Mouse (Mus musculus) left cerebral cortex, adult 8-10 months (tissue): ENCODE measurements around the gene Fxyd1. TPM values are rescaled to one million over a fixed set of nuclear protein-coding genes. Genes with fewer than 3 reads are reported as not detected.

Source experiments
- DNase-seq, 2 experiments: peaks; one replicate each; pipeline ENCODE4 v3.0.0; 2022; ENCODE audit warnings: low spot score in 2 of 2
- total RNA-seq, 4 experiments: library from RNA; stranded (reverse); gene quantifications; 2 replicates each; pipeline ENCODE4 v1.2.4; 2022

Fxyd1 gene
- total RNA-seq, result 100 to 1,000 TPM in 2 of 4 experiments, 10 to 100 TPM in 2; 57.6 to 144 (median 110) TPM

DNA sequence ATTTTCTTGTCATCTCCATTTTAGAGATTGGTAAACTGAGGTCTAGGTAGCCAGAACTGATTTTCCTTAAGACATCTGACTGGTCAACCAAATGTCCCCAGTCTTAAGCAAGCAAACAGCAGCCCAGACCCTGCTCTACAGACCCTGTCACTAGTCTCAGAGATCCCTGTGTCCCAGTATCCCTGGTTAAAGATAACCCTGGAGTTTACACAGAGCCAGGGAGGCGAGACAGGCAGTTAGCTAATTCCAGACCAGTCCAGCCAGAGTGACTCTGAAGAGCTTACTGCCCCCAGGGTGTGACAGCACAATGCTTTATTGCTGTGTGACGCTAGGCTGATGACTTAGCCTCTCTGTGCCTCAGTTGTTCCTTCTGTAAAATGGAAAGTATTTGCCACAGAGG is at the start of gene Fxyd1:
TSS of gene Fxyd1 (minus strand) at position 129 of the 400 bp plus-strand sequence.
- no peak for DNase-seq

DNA sequence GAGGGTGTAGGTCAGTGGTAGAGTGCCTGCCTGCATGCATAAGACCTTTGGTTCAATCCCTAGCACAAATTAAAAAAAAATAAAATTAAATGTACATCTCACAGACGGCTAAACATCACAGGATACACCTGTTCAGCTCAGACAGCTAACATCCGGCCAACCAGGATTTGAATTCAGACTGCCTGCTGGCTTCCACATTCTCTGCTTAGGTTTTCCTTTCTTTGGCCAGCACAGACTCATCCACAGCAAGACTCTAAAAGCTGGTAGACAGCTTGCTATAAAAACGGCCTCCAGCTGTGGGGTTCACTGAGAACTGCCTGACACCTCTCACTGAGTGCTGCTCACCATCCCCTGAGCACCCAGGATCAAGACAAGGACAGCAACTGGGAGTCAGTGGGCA is 49.2 kb upstream of the Fxyd1 start:
- no peak for DNase-seq

DNA sequence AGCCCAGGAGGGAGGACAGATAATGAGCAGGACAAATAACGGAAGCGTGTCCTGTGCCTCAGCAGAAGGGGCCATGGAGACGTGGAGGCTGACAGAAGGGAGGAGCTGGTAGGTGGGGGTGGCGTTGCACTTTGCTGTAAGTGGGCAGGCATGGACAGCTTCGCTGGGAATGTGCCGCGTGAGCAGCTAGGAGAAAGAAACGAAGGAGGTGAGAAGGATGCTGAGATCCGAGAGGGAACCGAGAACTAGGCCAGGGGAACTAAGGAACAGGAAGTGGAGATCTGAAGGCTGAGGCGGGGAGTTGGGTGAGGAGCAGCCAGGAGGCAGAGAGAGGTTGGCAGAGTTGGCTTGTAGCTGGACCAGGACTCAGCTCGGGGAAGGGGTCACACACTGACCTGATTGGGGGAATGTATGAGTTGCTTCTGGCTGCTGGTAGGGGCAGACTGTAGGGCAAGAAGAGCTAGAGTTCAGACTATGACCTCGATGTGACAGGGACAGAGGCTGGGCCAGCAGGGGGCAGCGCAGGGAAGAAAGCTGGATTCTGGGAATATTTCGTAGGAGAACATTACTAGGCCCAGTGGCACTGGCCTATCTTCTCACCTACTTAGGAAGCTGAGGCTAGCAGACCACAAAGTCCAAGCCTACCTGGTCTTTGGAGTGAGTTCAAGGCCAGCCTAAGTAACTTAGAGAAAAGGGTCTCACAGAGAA is 48.2 kb upstream of the Fxyd1 start:
- DNase-seq, result peak in 1 of 2 experiments; percentile 69

DNA sequence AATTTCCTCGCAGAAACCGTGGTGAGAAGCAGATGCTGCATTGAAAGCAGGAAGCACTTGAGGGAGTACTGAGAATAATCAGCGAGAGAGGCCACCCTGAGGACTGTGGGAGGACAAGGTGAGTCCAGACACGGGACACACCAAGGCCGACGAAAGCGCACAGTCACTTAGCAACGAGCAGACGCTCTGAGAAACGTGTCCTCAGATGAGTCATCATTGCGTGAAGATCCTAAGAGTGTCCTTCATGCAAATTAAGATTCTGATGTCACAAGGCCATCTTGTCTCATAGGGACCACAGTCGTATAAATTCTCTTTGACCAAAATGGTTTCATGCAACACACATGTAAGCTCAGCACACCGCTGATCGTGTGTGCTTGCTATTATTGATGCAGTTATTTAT is 43.8 kb upstream of the Fxyd1 start:
- no peak for DNase-seq

DNA sequence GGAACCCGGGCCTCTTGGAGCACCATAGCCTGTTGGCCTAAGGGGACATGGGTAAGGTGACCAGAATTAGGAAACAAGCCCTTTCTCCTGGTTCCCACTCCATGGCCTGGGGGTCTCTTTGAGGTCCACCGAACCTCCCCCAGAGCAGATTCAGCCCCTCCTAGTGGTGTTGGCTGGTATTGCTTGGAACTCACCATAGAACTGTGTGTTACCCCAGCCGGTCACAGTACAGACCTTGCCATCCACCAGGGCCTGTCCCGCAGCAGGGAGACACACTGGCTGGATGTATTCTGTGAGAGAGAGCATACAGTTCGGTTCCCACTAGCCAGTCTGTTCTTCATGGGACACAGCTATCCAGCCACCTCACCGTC is 42.6 kb upstream of the Fxyd1 start:
- DNase-seq, result no peak

DNA sequence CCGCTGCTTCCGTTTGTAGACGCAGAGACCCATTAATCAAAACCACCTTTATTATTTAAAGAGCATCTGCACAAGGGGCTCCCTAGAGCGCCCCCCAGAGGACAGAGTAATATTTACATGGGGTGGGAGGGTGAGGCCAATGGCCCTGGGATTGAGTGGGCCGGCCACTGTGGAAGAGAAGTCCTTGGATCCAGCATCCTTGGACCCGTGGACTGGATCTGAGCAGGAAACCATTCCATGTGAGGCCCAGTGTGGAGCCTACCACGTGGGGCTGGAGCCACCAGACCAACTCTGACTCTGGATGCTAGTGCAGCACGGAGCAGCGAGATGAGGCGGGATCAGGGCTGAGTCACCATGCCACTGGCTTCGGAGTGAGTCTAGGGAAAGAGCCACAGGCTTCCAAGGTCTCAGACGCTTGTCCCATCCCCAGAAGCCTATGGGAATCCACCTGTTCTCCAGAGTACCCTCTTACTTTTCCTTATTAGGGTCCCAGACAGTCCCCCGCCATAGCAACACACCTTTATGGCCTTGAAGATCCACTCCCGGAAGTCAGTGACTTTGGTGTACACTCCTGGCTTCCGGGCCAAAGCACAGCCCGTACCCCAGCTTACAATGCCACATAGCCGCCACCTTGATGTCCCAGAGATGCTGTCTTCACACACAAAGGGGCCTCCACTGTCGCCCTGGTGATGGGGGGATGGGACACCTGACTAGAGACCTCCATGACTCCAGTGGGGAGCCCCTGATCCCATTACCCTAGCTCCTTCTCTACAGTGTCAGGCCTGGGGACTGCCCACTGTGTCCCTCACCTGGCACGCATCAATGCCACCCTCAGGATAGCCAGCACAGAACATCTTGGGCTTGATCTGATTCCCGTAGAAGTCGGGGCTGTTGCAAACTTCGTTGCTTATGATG is 42.0 kb upstream of the Fxyd1 start:
- no peak for DNase-seq

DNA sequence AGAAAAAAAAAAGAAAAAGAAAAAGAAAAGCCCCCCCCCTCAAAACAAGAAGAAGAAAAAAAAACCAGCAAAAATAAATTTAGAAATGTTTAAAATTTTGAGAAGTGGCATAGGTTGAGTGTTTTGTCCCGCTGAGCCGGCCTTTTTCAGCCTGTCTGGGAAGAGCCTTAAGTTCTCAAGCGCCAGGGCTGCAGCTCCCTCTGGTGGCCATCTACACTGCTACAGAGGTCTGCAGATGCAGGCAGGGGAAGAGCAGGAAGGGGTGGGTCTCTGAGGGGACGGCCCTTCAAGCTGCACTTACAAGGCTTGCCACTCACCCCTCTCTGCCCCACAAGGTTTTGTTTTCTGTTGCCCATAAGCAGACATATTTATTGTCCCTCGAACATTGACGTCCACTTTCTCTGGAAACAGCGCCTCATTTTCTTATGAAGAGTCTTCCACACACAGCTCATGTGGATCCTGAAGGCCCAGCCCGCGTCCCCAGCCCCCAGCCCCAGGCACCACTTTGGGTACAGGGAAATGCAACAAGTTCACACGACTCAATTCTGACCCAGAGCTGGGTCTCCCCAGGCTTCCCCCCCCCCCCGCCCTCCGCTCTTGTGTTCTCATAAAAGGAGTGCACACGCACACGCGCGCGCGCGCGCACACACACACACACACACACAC is 40.7 kb upstream of the Fxyd1 start:
- peak; percentile 78 to 79 for DNase-seq

DNA sequence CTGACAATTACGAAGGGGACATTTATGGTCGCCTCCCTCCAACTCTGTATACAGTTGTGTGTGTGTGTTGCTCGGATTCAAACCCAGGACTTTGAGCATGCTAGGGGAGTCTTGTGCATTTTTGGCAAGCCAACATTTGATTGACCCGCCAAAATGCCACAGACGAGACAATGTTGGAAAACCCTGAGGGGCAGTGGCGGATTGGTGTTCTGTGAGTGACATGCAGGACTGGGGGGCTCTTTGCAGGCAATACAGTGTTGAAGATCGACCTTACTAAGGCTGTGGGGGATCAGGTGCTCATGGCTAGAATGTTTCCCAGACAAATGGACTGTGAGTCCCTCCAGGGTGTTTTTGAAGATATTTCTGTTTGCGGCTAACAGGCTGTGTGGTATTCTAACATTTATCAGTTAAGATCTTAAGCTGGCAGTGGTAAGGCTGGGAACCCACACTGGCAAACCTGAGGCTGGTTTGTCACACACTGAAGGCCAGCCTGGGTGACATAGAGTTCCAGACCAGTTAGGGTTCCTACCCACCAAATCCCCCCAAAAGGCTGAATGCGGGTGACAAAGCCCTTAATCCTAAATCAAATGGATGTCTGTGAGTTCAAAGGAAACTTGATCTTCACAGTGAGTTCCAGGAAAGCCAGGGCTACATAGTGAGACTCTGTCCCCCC is 40.0 kb upstream of the Fxyd1 start:
- no peak for DNase-seq

DNA sequence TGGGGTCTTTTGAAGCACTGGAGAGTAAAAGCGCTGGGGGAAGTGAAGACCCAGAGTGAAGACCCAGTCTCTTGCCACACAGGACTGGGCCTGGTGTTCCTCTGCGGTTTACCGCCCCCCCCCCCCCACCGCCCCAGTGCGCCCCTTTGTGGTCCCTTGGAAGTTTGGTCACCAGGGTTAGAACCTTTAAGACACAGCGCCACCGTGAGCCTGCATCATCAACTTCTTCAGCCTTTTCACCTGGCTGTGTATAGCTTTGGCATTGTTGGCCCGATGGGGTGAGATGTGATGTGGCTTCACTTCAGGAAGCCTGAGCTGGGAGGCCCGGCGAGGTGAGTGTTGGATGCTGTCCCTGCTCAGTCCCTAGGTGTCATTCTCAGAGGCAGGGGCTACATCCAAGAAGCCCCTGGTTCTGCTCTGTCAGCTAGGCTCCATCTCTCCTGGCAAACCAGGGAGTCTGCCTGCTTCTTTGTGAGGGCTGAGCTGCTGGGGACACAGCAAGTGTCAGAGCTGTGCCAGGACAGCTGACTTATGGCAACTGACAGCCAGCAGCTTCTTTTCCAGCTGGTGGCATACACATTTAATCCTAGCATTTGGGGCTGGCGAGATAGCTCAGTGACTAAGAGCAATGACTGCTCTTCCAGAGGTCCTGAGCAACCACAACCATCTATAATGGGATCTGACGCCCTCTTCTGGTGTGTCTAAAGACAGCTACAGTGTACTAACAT is 37.9 kb upstream of the Fxyd1 start:
- no peak for DNase-seq

DNA sequence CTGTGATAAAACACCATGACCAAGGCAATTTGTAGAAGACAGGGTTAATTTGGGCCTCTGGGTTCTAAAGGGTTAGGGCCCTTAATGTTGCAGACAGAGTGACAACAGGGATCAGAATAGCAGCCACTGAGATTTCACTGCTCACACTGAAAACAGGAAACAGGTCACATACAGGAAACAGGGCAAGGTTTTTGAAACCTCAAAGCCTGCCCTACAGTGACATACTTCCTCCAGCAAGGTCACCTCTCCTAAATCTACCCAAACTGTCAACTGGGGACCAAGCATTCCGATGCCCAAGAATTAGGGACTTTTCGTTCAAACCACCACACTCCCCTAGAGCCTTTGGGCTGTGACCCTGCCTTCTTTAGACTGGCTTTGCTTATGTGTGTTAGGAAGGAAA is 32.7 kb upstream of the Fxyd1 start:
- DNase-seq, result no peak

DNA sequence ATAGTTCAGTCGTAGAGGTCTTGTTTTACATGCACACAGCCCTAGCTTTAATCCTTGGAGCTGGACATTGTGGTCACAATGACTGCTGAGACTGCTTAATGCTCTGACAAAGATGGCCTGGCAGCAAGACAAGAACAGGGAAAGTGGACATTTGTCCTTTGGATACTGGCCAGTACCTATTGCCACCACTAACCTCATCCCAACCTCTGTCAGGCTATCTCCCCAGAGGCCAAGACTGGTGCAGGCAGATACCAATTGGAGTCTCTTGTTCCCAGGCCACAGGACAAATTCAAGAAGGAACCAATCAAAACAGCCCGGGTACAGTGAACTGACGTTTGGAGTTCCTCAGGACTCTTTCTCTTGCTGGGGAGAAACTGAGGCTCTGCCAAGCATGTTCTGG is 31.2 kb upstream of the Fxyd1 start:
- DNase-seq, result no peak

DNA sequence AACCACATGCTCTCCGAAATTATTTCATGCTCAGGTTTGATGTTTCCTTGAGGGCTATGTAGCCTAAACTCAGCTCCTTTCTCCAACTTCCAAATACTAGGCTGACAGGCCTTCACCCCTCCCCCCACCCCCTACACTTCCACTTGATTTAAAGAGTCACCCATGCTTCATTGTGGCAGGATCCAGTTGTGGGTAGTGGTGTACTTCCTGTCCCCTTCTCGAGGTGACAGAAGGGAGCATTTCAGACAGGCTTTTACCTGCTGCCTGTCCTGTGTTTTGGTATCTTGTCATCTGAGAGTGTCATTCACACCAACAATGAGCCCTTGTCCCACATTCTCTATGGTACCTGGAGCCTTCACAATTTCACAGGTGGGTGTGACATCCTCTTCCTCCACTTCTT is 30.3 kb upstream of the Fxyd1 start:
- DNase-seq, result no peak

DNA sequence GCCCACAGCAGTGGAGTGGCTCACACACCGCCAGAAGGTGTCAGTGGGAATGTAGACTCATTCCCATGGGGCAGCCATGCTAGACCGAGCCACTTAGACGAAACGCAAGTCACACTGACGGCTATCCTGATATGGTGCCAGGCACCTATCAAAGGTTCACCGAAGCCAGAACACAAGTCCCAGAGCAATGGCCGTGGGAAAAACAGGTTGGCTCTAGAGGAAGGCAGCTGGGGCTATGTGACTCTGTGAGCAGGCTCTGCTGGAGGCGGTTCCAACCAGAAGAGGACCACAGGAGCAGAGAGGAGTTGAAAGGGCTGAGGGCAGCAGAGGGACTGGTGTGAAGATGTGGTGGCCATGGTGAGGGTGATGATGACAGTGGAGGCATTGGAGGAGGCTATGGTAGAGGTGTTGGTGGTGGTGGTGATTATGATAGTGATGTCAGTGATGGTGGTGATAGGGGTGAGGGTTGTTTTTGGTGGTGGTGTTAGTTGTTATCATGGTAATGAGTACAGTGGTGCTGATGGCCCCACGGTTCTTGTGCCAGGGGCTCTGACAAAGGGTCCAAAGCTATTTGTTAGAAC is 29.3 kb upstream of the Fxyd1 start:
- no peak for DNase-seq

DNA sequence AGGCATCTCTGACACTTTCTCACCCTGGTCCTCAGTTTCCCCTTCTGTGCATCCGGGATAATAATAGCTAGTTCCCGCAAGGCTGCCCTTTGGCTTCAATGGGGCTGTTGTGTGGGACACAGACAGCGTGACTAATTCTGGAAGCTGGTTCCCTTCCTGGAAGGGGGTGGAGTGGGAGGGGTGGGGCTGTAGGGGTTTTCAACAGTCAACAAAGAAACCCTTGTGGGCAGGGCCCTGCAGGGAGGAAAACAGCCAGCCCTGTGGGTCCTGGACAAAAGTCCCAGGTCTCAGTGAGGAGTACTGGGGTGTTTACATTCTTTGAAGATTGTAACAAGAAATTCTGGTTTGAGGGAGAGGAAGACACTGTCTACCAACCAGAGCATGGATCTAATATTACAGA is 28.2 kb upstream of the Fxyd1 start:
- DNase-seq, result peak in 1 of 2 experiments; percentile 58

DNA sequence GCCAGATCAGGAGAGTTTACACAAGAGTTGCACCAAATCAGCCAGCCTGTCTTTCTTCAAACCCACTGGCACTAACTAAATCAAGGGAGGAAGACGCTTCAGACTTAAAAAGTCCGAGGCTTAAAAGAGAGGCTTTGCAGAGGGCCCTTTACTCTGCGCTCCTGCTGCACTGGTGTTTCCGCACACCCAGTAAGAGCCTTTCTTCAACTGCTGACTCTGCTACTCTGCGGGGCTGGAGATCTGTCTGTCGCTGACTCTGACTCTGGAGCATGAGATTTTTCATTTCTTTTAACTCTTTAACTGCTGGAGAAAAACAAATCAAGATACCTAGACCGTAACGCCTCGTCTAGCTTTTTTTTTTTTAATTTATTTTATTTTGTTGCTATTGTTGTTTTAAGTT is 27.1 kb upstream of the Fxyd1 start:
- DNase-seq, result no peak

DNA sequence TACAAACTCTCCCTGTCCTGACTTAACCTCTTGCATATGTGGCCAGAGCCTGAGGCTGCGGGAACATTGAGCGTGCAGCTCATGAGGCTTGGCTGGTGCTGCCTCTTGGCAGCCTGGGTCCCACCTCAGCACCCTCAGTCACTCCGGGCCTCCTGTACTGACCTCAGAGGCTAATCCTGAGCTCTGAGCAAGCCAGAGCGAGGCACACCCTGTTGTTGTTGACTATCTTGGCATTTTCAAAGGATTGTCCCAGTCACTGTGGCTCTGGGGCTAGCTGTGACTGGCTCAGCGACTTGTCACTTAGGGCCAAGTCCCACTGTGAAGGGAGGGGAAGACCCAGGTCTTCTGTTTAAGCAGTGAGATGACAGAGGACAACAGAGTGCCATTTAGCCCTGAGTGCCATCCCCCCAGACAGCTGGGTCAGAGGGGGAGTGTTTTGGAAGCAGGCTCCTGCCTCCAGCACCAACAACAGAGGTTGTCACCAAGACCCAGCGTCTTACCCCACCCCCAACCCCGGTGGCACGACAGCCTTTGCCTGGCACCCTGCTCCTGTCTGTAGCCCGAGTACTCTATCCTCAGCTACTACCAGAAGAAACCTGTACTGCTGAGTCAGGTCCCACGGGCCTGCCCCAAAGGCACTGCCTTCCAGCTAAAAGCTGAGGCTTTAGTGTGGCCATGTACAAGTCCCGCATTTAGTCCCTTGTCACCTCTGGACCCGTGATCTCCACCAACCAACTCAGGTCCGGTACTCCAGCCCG is 26.0 kb upstream of the Fxyd1 start:
- peak in 1 of 2 experiments; percentile 66 for DNase-seq

DNA sequence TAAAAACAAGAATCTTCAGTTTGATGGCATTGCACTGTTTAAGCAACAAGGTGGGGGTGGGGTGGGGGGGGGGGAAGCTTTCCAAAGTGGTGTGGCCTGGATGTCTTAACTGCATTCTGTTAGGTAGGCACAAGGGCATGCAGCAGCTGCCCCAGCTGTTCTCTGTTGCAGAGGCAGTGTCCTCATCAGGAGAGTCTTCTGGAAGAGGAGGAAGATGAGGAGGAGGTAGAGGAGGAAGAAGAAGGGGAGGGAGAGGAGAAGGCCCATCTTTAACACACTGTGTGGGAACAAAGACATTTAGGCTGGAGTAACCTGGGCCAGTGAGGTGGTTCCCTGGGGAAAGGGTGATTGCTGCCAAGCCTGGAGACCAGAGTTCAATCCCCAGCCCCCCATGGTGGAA is 25.1 kb upstream of the Fxyd1 start:
- DNase-seq, result no peak

DNA sequence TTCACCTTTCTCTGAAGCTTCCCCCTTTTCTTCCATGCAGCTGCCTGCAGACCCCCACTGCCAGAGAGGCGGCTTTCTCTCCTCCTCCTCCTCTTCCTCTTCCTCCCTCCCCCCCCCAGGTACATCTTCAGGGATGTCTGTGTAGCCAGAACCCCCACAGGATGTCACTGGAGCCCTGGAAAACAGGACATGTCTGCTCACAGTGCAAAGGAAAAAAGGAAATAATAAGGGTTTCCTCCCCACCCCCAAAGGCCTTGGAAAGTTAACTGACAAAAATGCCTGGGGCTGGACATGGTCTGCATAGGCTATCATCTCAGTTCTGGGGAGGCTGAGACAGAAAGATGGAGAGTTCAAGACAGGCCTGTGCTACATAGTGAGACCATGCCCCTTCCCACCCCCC is 24.1 kb upstream of the Fxyd1 start:
- no peak for DNase-seq

DNA sequence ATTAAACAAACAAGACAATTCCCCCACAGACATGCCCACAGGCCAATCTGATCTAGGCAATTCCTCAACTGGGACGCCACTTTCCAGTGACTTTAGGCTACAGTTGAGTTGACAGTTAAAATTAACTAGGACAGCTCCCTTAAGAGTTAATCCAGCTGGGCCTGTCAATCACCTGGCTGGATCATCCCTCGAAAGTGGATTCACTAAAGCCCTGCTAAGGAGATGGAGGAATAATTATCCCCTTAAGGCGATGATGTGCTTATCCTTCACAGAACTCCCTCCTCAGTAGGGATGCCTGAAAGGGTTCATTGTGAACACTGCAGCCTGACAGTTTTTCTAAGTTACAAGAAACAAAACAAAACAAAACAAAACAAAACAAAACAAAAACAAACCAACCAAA is 23.6 kb upstream of the Fxyd1 start:
- no peak for DNase-seq

DNA sequence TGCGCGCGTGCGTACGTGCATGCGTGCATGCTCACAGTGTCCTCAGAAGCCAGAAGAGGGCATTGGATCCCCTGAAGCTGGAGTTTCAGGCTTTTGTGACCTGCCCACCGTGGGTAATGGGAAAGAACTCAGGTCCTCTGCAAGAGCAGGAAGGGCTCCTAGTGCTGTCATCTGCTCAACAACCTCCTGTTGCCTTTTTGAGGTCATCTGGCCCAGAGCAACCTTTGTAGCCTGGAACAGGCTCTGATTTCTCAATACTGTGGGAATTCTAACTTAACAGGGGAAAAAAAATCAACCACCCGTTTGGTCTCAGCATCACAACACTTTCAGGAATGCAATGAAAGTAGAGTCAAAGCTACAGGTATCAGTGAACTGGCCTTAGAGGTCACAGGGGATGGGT is 22.7 kb upstream of the Fxyd1 start:
- DNase-seq, result no peak
